Mouse (Mus musculus) limb, embryonic 14.5 days (tissue): ENCODE measurements around the gene Nmrk1. TPM values are rescaled to one million over a fixed set of nuclear protein-coding genes. Genes with fewer than 3 reads are reported as not detected.

Source experiments
- ATAC-seq: fragments of 200-750 bp; cut with Nextera tagmentation; 2 replicates; pipeline ENCODE4 v1.8.0; 2017; ENCODE audit warnings: low read depth, moderate number of reproducible peaks, moderate TSS enrichment; ENCODE audit not compliant: low FRiP score
- DNase-seq: peaks from one replicate; pipeline ENCODE4 v3.0.0-alpha.2; 2015; ENCODE audit warnings: low spot score
- H3K27ac ChIP-seq: fragments of 300-500 bp; sonication (generic); replicated peaks from 2 replicates; pipeline ENCODE4 v1.5.1; 2014; ENCODE audit warnings: low read depth, mild to moderate bottlenecking, low read length, moderate library complexity, mixed read lengths
- H3K27me3 ChIP-seq: fragments of 300-500 bp; sonication (generic); 2 replicates; pipeline ENCODE4 v1.6.1; 2014; ENCODE audit warnings: low read length, mixed read lengths; ENCODE audit not compliant: control insufficient read depth, insufficient read depth
- H3K36me3 ChIP-seq: fragments of 300-500 bp; sonication (generic); 2 replicates; pipeline ENCODE4 v1.6.1; 2014; ENCODE audit warnings: mild to moderate bottlenecking, low read length, moderate library complexity, mixed read lengths; ENCODE audit not compliant: control insufficient read depth, insufficient read depth
- H3K4me1 ChIP-seq: fragments of 300-500 bp; sonication (generic); 2 replicates; pipeline ENCODE4 v1.6.1; 2014; ENCODE audit warnings: antibody characterized with exemption, low read length, mixed read lengths; ENCODE audit not compliant: control insufficient read depth, insufficient read depth
- H3K4me2 ChIP-seq: fragments of 300-500 bp; sonication (generic); replicated peaks from 2 replicates; pipeline ENCODE4 v1.6.1; 2014; ENCODE audit warnings: low read depth, mild to moderate bottlenecking, low read length, moderate library complexity; ENCODE audit not compliant: severe bottlenecking
- H3K4me3 ChIP-seq: fragments of 300-500 bp; sonication (generic); replicated peaks from 2 replicates; pipeline ENCODE4 v1.5.1; 2014; ENCODE audit warnings: low read length
- H3K9ac ChIP-seq: fragments of 300-500 bp; sonication (generic); 2 replicates; pipeline ENCODE4 v1.6.1; 2014; ENCODE audit warnings: mild to moderate bottlenecking, low read depth, low read length, moderate library complexity; ENCODE audit not compliant: severe bottlenecking
- H3K9me3 ChIP-seq: fragments of 300-500 bp; sonication (generic); 2 replicates; pipeline ENCODE4 v1.6.1; 2016; ENCODE audit warnings: low read length; ENCODE audit not compliant: control insufficient read depth
- POLR2A ChIP-seq: fragments of 200-500 bp; IDR thresholded peaks from 2 replicates; pipeline ENCODE4 v1.8.0; 2012; ENCODE audit warnings: inconsistent platforms, mild to moderate bottlenecking, moderate library complexity, borderline replicate concordance; ENCODE audit not compliant: insufficient read depth, insufficient read length; ENCODE audit errors: extremely low read depth
- WGBS: fragments of 180-500 bp; shearing (Covaris S2); extraction: QIAGEN DNeasy Blood & Tissue Kit; methylation state at CpG from one replicate; pipeline ENCODE4 v1.1.7; 2014; 5-methylcytosine and 5-hydroxymethylcytosine counted together
- polyA plus RNA-seq, 2 experiments: library from polyadenylated mRNA; depleted of rRNA in 1 of 2; stranded (reverse) in 1 of 2; unstranded in 1 of 2; fragments of >200 nt; fragmentation: Nextera tagmentation in 1 of 2; extraction: Ambion mirVana in 1 of 2; gene quantifications; 2 replicates each; pipeline versions ENCODE4 v1.2.1 to v1.2.3; 2012 to 2014

Nmrk1 gene
- polyA plus RNA-seq, 2 experiments, result 12.4 to 13.6 TPM

DNA sequence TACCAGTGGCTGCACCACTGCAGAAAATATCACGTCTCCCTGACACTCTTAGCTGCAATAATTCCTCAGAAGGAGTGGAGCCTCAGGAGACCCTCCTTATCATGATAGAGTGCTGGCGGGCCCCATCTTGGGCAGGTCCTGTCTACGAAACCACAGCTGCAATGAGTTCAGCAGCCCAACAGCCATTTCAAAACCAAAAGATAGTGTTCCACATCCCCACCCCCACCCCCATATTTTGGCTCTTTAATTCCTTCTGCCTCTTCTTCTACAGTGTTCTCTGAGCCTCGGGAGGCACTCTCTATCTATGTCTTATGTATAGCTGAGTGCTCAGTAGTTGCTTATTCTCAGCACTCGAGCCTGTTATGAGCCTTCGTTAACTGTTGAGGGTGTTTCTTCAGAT, 18.7 kb downstream of the Nmrk1 start:
- Histone ChIP-seq H3K27me3 (no peaks in the 10 kb centered on the region), H3K36me3 (0 out of 2 replicates have a peak, but pooled peaks cover 4% of the 10 kb centered on the region), H3K4me2 (no peak overlapping the region), H3K9me3 (no peaks in the 10 kb centered on the region), H3K4me3 (no peak overlapping the region), H3K27ac (no peak overlapping the region), H3K4me1 (no peaks in the 10 kb centered on the region), H3K9ac (no peak overlapping the region)
- no peak for ATAC-seq
- 80% methylated on average over 6 of the region's 6 CpGs for WGBS
- no peak for DNase-seq
- no peak for TF ChIP-seq POLR2A

DNA sequence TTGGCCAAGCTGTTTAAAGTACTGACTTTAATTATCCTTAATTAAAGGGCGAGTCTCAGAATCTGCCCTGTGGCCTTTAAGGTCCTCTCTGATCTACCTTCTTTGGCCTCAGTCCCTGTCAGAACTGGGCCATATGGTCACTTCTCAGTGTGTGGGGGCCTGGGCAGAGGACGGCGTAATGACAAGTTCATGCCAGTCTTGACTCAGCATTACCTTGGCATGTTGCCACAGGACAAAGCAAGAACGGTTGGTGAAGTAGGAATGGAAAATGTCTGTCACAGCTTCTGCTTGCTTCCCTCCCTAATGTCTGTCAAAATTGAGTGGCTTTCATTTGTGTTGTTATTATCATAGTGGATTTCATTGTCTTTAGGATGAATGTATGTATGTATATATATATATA, 20.8 kb downstream of the Nmrk1 start:
- WGBS, result 32% methylated on average over 4 of the region's 4 CpGs
- TF ChIP-seq POLR2A, result no peak
- H3K27ac ChIP-seq, result no peak overlapping the region
- ATAC-seq (no peak), DNase-seq (no peak)
- no peaks in the 10 kb centered on the region for H3K9me3 ChIP-seq
- no peak overlapping the region for H3K4me2 ChIP-seq
- H3K4me1 ChIP-seq, result no peaks in the 10 kb centered on the region
- H3K36me3 ChIP-seq, result no peaks in the 10 kb centered on the region
- no peaks in the 10 kb centered on the region for H3K27me3 ChIP-seq
- no peak overlapping the region for H3K4me3 ChIP-seq
- no peak overlapping the region for H3K9ac ChIP-seq

DNA sequence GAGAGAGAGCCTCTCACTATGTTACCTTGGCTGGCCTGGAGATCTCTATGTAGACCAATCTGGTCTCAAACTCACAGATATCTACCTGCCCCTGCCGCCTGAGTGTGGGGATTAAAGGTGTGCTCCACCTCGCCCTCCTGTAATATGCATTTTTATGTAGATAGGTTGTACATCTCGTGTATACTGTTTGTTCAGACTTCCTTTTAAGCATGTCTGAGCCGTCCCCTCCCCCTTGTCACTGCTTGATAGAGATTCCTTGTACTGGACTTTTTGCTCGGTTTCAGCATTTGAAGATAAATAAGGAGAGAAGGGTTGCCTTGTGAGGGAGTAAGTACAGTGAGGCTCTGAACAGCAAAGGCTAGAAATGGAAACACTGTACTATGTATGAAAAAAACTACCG, 21.3 kb downstream of the Nmrk1 start:
- H3K9me3 ChIP-seq, result no peaks in the 10 kb centered on the region
- no peak overlapping the region for H3K9ac ChIP-seq
- no peak overlapping the region for H3K27ac ChIP-seq
- TF ChIP-seq POLR2A, result no peak
- WGBS, result 76% methylated on average over 6 of the region's 6 CpGs
- no peaks in the 10 kb centered on the region for H3K27me3 ChIP-seq
- no peaks in the 10 kb centered on the region for H3K4me1 ChIP-seq
- H3K36me3 ChIP-seq, result no peaks in the 10 kb centered on the region
- H3K4me2 ChIP-seq, result no peak overlapping the region
- no peak for DNase-seq
- H3K4me3 ChIP-seq, result no peak overlapping the region
- no peak for ATAC-seq

DNA sequence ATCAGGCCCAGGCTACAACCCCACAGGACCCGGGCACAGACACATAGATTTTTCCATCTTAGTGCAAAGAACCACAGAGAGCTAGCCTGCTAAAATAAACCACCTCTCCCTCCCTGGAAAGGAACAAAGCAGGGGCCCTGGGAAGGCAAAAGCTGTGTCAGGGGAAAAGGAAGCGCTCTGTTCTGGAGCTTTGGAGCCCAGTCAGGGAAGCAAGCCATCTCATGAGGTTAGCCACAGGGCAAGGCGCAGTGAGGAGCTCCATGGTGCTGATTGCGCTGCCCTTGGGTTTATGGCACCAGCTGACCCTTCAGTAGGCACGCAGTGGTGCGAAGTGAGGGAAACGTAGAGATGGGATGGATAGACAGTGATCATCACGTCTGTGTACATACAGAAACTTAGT, 22.6 kb downstream of the Nmrk1 start:
- H3K4me2 ChIP-seq, result no peak overlapping the region
- ATAC-seq (no peak), DNase-seq (no peak)
- H3K4me1 ChIP-seq, result no peaks in the 10 kb centered on the region
- no peak overlapping the region for H3K4me3 ChIP-seq
- no peak overlapping the region for H3K9ac ChIP-seq
- WGBS, result 87% methylated on average over 8 of the region's 8 CpGs
- TF ChIP-seq POLR2A, result no peak
- no peaks in the 10 kb centered on the region for H3K27me3 ChIP-seq
- H3K27ac ChIP-seq, result no peak overlapping the region
- no peaks in the 10 kb centered on the region for H3K9me3 ChIP-seq
- H3K36me3 ChIP-seq, result no peaks in the 10 kb centered on the region

DNA sequence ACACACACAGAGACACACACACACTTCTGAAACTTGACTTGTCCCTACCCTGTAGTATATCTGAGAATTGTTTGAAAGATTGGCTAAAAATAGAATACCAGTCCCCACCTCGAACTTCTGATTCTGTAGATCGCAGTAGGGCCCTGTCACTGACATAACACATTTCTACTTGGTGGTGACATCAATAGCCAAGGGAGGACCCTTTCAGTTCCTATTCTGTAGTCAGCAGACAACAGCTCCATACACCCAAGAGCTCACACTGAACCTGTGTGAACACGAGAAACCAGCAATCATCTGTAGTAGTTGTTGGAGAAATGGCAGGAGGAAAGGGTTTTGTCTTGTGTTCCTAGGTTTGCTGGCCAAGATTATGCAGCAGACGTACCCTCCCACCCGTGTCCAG, 23.2 kb downstream of the Nmrk1 start:
- H3K9me3 ChIP-seq, result no peaks in the 10 kb centered on the region
- no peaks in the 10 kb centered on the region for H3K4me1 ChIP-seq
- H3K27ac ChIP-seq, result no peak overlapping the region
- TF ChIP-seq POLR2A, result no peak
- no peaks in the 10 kb centered on the region for H3K36me3 ChIP-seq
- no peak overlapping the region for H3K9ac ChIP-seq
- WGBS, result 93% methylated on average over 5 of the region's 5 CpGs
- DNase-seq (no peak), ATAC-seq (no peak)
- H3K4me3 ChIP-seq, result no peak overlapping the region
- no peaks in the 10 kb centered on the region for H3K27me3 ChIP-seq
- no peak overlapping the region for H3K4me2 ChIP-seq

DNA sequence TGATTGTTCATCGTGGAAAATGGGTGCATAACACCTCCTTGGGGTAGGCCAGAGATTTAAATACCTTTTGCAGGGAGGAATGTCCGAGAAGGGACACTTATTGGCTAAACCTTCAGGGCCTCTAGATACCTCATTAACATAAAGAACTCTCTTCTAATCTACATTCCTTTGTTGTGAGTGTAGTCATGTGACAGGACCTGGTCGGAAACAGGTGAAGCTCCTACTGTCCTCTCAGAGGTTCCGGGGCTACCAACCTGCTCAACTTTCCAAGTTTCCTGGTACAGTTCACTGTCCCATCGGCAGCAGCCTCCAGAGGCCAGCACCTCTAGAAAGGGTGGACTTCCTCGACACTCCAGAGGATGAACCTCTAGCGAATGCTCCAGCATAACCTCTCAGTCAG, 24.2 kb downstream of the Nmrk1 start:
- no peaks in the 10 kb centered on the region for H3K9me3 ChIP-seq
- no peaks in the 10 kb centered on the region for H3K27me3 ChIP-seq
- H3K4me3 ChIP-seq, result no peak overlapping the region
- H3K9ac ChIP-seq, result no peak overlapping the region
- H3K4me1 ChIP-seq, result no peaks in the 10 kb centered on the region
- ATAC-seq (no peak), DNase-seq (no peak)
- no peak overlapping the region for H3K27ac ChIP-seq
- TF ChIP-seq POLR2A, result no peak
- no peak overlapping the region for H3K4me2 ChIP-seq
- no peaks in the 10 kb centered on the region for H3K36me3 ChIP-seq
- WGBS, result 87% methylated on average over 7 of the region's 7 CpGs
